Mouse (Mus musculus): ENCODE measurements around the gene Zfp988.
"Not testable (repeated sequence)": the region's sequence is repeated elsewhere in the genome, so short reads cannot be mapped to it uniquely, and the experiment has no call there.

DNA sequence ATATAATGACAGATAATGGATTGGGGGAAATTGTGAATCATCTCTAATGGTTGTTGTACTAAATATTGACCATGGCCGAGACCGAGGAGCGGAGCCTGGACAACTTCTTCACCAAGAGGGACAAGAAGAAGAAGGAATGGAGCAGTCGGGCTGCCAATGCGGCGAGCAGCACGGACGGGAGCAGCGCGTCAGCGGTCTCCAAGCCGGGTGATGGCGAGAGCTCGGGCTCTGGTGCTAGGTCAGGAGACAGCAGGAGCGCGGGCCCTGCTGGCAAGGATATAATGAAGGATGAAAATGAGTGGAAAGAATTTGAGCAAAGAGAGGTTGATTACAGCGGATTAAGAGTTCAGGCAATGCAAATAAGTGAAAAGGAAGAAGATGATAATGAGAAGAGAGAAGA lies 38.2 kb upstream of the Zfp988 start:
- TF ChIP-seq GABPA (IDR thresholded peaks at IDR 0.05; ENCODE audit: insufficient replicate concordance, low read depth, low read length); USF1 (IDR thresholded peaks at IDR 0.05; ENCODE audit: low read depth, low read length); POLR2A (IDR thresholded peaks at IDR 0.05; ENCODE audit: low read depth, low read length); CTCF (conservative IDR thresholded peaks at IDR 0.05 in 1 of 2, IDR thresholded peaks at IDR 0.05 in 1 of 2; ENCODE audit: low read depth in 2 of 2, low read length in 2 of 2); ZMIZ1 (IDR thresholded peaks at IDR 0.05; ENCODE audit: low read depth, low read length); POLR2AphosphoS2 (IDR thresholded peaks at IDR 0.05; ENCODE audit: low read depth, low read length); MAX (IDR thresholded peaks at IDR 0.05; ENCODE audit: low read length); BHLHE40 (IDR thresholded peaks at IDR 0.05; ENCODE audit: low read depth, low read length); TCF12 (IDR thresholded peaks at IDR 0.05; ENCODE audit: low read depth, low read length); JUND (conservative IDR thresholded peaks at IDR 0.05; ENCODE audit: low read depth, low read length): not testable (repeated sequence)
